Mouse (Mus musculus) lung, adult 2 months (tissue): ENCODE results near the gene Myzap.

Experiments
- CTCF ChIP-seq: fragments of 200-500 bp; IDR thresholded peaks from 2 replicates; pipeline ENCODE4 v1.5.1; 2011; ENCODE audit warnings: mild to moderate bottlenecking, low read length, control low read depth; ENCODE audit not compliant: insufficient read depth
- POLR2A ChIP-seq: fragments of 200-500 bp; IDR thresholded peaks from 2 replicates; pipeline ENCODE4 v1.6.1; 2011; ENCODE audit warnings: low read depth, mild to moderate bottlenecking, control low read depth, low read length, borderline replicate concordance; ENCODE audit errors: extremely low read depth

DNA sequence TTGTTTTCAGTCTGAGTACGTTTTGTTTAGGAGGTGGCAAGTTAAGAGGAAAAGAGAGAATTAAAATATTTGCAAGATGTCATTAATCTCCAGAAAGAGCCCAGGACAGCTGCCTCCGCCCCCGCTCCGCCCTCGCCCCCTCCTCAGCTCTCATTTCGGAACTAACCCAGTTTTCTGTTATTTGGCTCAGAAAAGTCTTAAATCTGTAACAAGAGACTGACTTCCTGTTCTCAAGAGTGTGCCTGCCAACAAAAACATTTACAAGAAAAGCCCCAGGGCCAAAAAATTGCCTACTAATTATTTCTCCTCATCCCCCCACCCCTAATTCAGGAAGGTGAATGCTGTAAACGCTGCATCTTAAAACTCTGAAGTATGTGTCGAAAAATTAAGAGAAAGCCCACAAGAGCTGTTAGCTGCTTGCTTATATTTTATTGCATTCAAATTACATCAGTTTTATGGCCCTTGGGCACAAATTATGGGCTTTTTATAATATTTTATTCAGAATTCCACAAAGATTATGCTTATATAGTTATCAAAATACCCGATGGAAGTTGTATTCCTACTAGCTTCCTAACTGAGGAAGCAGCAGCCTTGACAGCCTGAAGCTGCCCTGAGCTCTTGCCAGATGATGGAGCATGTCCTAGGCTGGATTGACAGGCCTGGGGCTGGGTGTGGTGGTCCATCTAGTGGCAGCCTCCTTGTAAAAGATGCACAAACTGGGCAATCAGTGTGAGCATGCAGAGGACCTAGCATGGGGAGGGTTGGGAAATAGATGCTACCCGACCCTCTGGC lies 93.6 kb downstream of the Myzap start:
- TF ChIP-seq POLR2A (no peak), CTCF (no peak)
